Mouse (Mus musculus) hindbrain, postnatal 0 days (tissue): ENCODE data around the gene Ptgdr2. TPM values are rescaled to one million over a fixed set of nuclear protein-coding genes. Genes with fewer than 3 reads are reported as not detected.
A peak's percentile ranks its signal among the peaks of the same experiment; 100 is the strongest.

Experiments used
- ATAC-seq: fragments of 200-750 bp; cut with Nextera tagmentation; 2 replicates; pipeline ENCODE4 v1.8.0; 2017; ENCODE audit warnings: mild to moderate bottlenecking, moderate TSS enrichment, moderate library complexity
- DNase-seq: peaks from one replicate; pipeline ENCODE4 v3.0.0-alpha.2; 2015; ENCODE audit warnings: low spot score
- H3K27ac ChIP-seq: fragments of 300-500 bp; sonication (generic); 2 replicates; pipeline ENCODE4 v1.5.1; 2014; ENCODE audit warnings: mild to moderate bottlenecking
- H3K27me3 ChIP-seq: fragments of 300-500 bp; sonication (generic); 2 replicates; pipeline ENCODE4 v1.6.1; 2014; ENCODE audit warnings: low read length, mixed read lengths; ENCODE audit not compliant: insufficient read depth
- H3K36me3 ChIP-seq: fragments of 300-500 bp; sonication (generic); 2 replicates; pipeline ENCODE4 v1.6.1; 2014; ENCODE audit warnings: low read length, mixed read lengths; ENCODE audit not compliant: insufficient read depth
- H3K4me1 ChIP-seq: fragments of 300-500 bp; sonication (generic); 2 replicates; pipeline ENCODE4 v1.6.1; 2014; ENCODE audit warnings: antibody characterized with exemption, low read length, mixed read lengths; ENCODE audit not compliant: insufficient read depth
- H3K4me2 ChIP-seq: fragments of 300-500 bp; sonication (generic); 2 replicates; pipeline ENCODE4 v1.6.1; 2014; ENCODE audit warnings: low read depth, mild to moderate bottlenecking, low read length, moderate library complexity, mixed read lengths
- H3K4me3 ChIP-seq: fragments of 300-500 bp; sonication (generic); 2 replicates; pipeline ENCODE4 v1.5.1; 2014; ENCODE audit warnings: low read length
- H3K9ac ChIP-seq: fragments of 300-500 bp; sonication (generic); replicated peaks from 2 replicates; pipeline ENCODE4 v1.6.1; 2014; ENCODE audit warnings: mild to moderate bottlenecking, low read length, moderate library complexity, mixed read lengths
- H3K9me3 ChIP-seq: fragments of 300-500 bp; sonication (generic); 2 replicates; pipeline ENCODE4 v1.6.1; 2016; ENCODE audit warnings: low read length, mixed read lengths
- CTCF ChIP-seq: IDR thresholded peaks from 2 replicates; pipeline ENCODE4 v1.5.1; 2016; ENCODE audit warnings: antibody characterized with exemption, control low read depth, low read depth
- WGBS: fragments of 180-500 bp; shearing (Covaris S2); extraction: QIAGEN DNeasy Blood & Tissue Kit; methylation state at CpG from one replicate; pipeline ENCODE4 v1.1.7; 2014; 5-methylcytosine and 5-hydroxymethylcytosine counted together
- polyA plus RNA-seq: library from polyadenylated mRNA; unstranded; fragments of >200 nt; fragmentation: Nextera tagmentation; extraction: Ambion mirVana; gene quantifications from 2 replicates; pipeline ENCODE4 v1.2.1, GENCODE M21; 2015
- total RNA-seq: library from RNA; depleted of rRNA; stranded (reverse); fragments of >200 nt; gene quantifications from 2 replicates; pipeline ENCODE4 v1.2.3, GENCODE M21; 2014

The Ptgdr2 gene
- total and polyA plus RNA-seq, 2 experiments from 2014 or later = 0.16 to 1.1 TPM

GRCm38 (mm10) chr19:10901046-10901445 lies 35.9 kb upstream of the Ptgdr2 start:
- H3K4me3 ChIP-seq = no peak overlapping the region
- DNase-seq = no peak
- H3K4me2 ChIP-seq = no peak overlapping the region
- H3K4me1 ChIP-seq = peaks cover 13% of the 10 kb centered on the region; the same call in 1 of the 2 replicates
- TF ChIP-seq CTCF = no peak
- no peak overlapping the region for H3K27ac ChIP-seq
- H3K9me3 ChIP-seq = no peaks in the 10 kb centered on the region
- no peaks in the 10 kb centered on the region for H3K27me3 ChIP-seq
- no peak for ATAC-seq
- no peak overlapping the region for H3K9ac ChIP-seq
- 95% methylated on average over 5 of the region's 5 CpGs for WGBS
- H3K36me3 ChIP-seq = peaks cover 80% of the 10 kb centered on the region

DNA sequence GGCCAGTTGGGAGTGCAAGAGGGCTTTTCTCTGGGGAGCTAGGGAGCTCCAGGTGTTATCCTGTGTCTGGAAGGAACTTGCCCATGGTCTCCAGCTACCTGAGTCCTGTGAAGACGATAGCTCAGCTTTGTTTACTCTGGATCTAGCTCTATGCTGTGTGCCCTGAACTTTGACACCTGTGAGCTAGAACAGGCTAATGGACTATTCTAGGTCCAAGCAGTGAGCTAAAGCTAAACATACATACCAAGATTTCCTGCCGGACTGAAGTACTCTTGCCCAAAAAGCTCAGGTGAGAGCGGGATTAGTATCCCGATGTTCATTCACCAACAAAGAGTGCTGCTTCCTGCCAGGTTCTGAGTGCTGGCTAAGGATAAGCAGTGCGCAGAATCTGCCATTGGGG lies 32.4 kb upstream of the Ptgdr2 start:
- Histone ChIP-seq H3K4me3 (no peak overlapping the region), H3K27me3 (no peaks in the 10 kb centered on the region), H3K9me3 (no peaks in the 10 kb centered on the region), H3K4me2 (no peak overlapping the region), H3K9ac (no peak overlapping the region), H3K36me3 (peaks cover 70% of the 10 kb centered on the region), H3K4me1 (no peaks in the 10 kb centered on the region), H3K27ac (peak overlapping the region; percentile 68; the same call in 1 of the 2 replicates)
- no peak for TF ChIP-seq CTCF
- WGBS = 86% methylated on average over 5 of the region's 5 CpGs
- no peak for ATAC-seq
- no peak for DNase-seq

GRCm38 (mm10) chr19:10904927-10905727 lies 31.8 kb upstream of the Ptgdr2 start:
- peaks cover 66% of the 10 kb centered on the region for H3K36me3 ChIP-seq
- no peak overlapping the region for H3K4me3 ChIP-seq
- DNase-seq = peak; percentile 42
- H3K9ac ChIP-seq = no peak overlapping the region
- no peaks in the 10 kb centered on the region for H3K4me1 ChIP-seq
- ATAC-seq = peak; percentile 72
- TF ChIP-seq CTCF = no peak
- 52% methylated on average over 7 of the region's 7 CpGs for WGBS
- no peaks in the 10 kb centered on the region for H3K9me3 ChIP-seq
- no peaks in the 10 kb centered on the region for H3K27me3 ChIP-seq
- peak overlapping the region; percentile 68 for H3K27ac ChIP-seq
- no peak overlapping the region for H3K4me2 ChIP-seq

DNA sequence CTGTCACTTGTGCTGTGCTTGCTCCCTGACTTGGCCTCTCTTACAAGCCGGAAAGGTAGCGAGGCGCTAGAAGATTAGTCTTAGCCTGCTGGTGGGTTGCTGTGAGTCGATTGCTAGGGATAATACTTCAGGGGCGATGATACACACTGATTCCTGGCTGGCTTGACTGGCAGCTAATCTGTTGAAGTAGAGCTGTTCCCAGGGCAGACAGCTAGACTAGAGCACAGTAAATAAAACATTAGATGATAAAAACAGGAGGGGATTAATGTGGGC lies 31.3 kb upstream of the Ptgdr2 start:
- Histone ChIP-seq H3K4me1 (no peaks in the 10 kb centered on the region), H3K4me3 (no peak overlapping the region), H3K9me3 (no peaks in the 10 kb centered on the region), H3K27ac (peak overlapping the region; percentile 68), H3K9ac (no peak overlapping the region), H3K4me2 (no peak overlapping the region), H3K36me3 (peaks cover 60% of the 10 kb centered on the region), H3K27me3 (no peaks in the 10 kb centered on the region)
- 74% methylated on average over 5 of the region's 5 CpGs for WGBS
- no peak for TF ChIP-seq CTCF
- ATAC-seq = no peak
- peak; percentile 4 for DNase-seq

GRCm38 (mm10) chr19:10907891-10908290 lies 29.1 kb upstream of the Ptgdr2 start:
- peak; percentile 88 for TF ChIP-seq CTCF
- Histone ChIP-seq H3K27ac (no peak overlapping the region), H3K36me3 (peaks cover 38% of the 10 kb centered on the region), H3K27me3 (no peaks in the 10 kb centered on the region), H3K4me2 (no peak overlapping the region), H3K9me3 (no peaks in the 10 kb centered on the region), H3K4me1 (no peaks in the 10 kb centered on the region), H3K4me3 (no peak overlapping the region), H3K9ac (no peak overlapping the region)
- ATAC-seq (peak; percentile 52), DNase-seq (peak; percentile 74)
- 55% methylated on average over 3 of the region's 3 CpGs for WGBS

DNA sequence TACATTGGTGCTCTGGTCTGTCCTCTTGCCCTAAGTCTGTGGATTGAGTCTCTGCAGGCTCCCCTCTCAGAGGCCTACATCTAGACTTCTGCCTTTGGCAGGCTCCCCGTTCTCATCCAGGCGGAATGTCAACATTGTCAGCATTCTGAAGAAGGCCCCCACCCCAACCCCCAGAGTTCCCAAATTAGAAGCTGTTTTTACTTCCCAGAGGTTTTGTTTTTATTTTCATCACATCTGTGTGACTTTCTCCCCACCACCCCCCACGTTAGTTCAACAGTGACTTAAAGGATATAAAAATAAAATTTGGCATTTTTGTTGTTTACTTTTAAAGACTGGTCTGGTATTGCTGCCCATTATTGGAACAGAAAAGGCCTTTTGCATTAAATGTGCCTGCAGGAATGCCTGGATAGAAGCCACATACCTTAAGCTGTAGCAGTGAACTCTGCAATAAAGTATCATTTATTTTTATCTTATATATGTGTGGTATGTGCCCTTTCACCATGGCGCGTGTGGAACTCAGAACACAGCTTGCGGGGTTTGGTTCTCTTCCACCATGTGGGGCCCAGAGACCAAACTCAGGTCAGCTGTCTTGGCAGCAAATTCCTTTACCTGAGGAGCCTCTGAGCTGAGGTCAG lies 27.8 kb upstream of the Ptgdr2 start:
- Histone ChIP-seq H3K9ac (no peak overlapping the region), H3K4me3 (no peak overlapping the region), H3K27me3 (no peaks in the 10 kb centered on the region), H3K27ac (no peak overlapping the region), H3K4me2 (no peak overlapping the region), H3K4me1 (no peaks in the 10 kb centered on the region), H3K36me3 (peaks cover 25% of the 10 kb centered on the region), H3K9me3 (no peaks in the 10 kb centered on the region)
- no peak for TF ChIP-seq CTCF
- 86% methylated on average over 6 of the region's 6 CpGs for WGBS
- no peak for DNase-seq
- ATAC-seq = no peak

DNA sequence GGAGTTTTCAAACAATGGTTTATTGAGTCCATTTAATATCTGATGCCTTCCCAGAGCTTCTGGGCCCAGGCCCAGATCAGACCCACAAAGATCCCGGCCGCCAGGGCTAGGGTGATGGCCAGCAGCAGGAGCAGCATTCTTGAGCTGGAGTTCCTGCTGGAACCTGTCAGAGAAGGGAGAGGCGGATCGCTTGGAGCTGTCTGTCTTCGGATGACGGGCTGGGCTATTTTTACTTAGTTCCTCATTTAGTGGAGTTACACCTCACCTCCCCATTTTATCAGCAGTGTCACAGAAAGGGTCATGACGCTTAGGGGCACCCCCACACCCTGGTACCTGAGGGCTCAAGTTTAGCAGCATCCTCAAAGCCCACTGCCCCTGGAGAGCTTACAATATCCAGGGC lies 22.7 kb upstream of the Ptgdr2 start:
- WGBS = 66% methylated on average over 7 of the region's 7 CpGs
- Histone ChIP-seq H3K27me3 (no peaks in the 10 kb centered on the region), H3K4me3 (no peak overlapping the region), H3K4me2 (no peak overlapping the region), H3K9me3 (no peaks in the 10 kb centered on the region), H3K36me3 (no peaks in the 10 kb centered on the region), H3K9ac (no peak overlapping the region), H3K4me1 (no peaks in the 10 kb centered on the region), H3K27ac (no peak overlapping the region)
- no peak for TF ChIP-seq CTCF
- DNase-seq (no peak), ATAC-seq (no peak)
